In the genomic region with DNA sequence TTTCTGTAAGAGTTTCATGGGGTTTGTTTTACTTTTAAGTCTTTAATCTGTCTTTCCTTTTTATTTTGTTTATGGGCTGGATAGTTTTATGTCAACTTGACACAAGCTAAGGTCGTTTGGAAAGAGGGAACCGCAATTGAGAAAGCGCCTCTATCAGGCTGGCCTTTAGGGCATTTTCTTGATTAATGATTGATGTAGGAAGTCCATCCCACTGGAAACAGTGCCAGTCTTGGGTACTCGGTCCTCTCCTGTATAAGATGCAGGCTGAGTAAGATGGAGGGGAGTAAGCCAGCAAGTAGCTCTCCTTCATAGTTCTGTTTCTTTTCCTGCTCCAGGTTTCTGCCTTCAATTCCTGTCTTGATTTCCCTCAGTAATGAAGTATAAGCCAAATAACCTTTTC, we compare ENCODE assay signal across 19 mouse cellular contexts.
DNase-seq lines count a peak whose midpoint lies in the region; ATAC-seq and TF ChIP-seq lines count a peak whose summit lies in the region.
"Had no signal": no experiment of that assay in that cellular context is flagged by ENCODE, and none has a peak within 500 bp of the region (broad histone marks: within the 10 kb centered on the region; RNA-seq: fewer than 3 reads in every experiment).

No protein-coding gene starts in this region.

- H3K27ac ChIP-seq in kidney, adult 2 months (ENCODE audit: insufficient read depth, low read depth, low read length), result no peak overlapping the region
- H3K27ac ChIP-seq in kidney, embryonic 14.5 days (ENCODE audit: low read depth, low read length), result no peak overlapping the region
- 0 out of 2 replicates have a peak overlapping the region, but pooled peaks have one; percentile 26 for H3K27ac ChIP-seq in limb, embryonic 10.5 days
- H3K27ac ChIP-seq: embryonic facial prominence, embryonic 10.5 days; forebrain, embryonic 13.5 days; gastrocnemius, adult 2 months; heart, embryonic 13.5 days; hindbrain, embryonic 12.5 days had no signal

- ATAC-seq in kidney, embryonic 14.5 days (ENCODE audit: low FRiP score, low TSS enrichment), result no peak
- ATAC-seq: forebrain, embryonic 13.5 days; forebrain, postnatal 0 days; hindbrain, embryonic 16.5 days had no signal

- peak; percentile 12 to 31 for DNase-seq in adrenal gland, postnatal 36 days
- DNase-seq in adrenal gland, postnatal 4 days (ENCODE audit: low spot score in 2 of 2), result no peak
- DNase-seq in kidney, adult 2 months, result peak; percentile 67
- DNase-seq in ovary, adult 18-20 months (ENCODE audit: low spot score), result peak; percentile 43
- no peak for DNase-seq in ovary, postnatal 36 days (ENCODE audit: low spot score)
- DNase-seq in limb, embryonic 10.5 days (ENCODE audit: low spot score), result no peak
- no peak for DNase-seq in lung, adult 18-20 months
- DNase-seq: cerebellum, adult 2 months; cerebellum, postnatal 10 days; forebrain, postnatal 0 days; gastrocnemius, adult 2 months; gastrocnemius, postnatal 25 days; heart, postnatal 36 days had no signal

- TF ChIP-seq CTCF in kidney, adult 2 months (conservative IDR thresholded peaks at IDR 0.05; ENCODE audit: insufficient read depth, insufficient read length, low read depth, low read length), result no peak

- H3K9ac ChIP-seq in kidney, embryonic 14.5 days (ENCODE audit: low read depth, low read length), result no peak overlapping the region
- H3K9ac ChIP-seq: forebrain, embryonic 13.5 days; forebrain, postnatal 0 days; heart, embryonic 13.5 days; hindbrain, embryonic 12.5 days had no signal

- no peak overlapping the region for H3K4me2 ChIP-seq in kidney, embryonic 14.5 days (replicated peaks; ENCODE audit: low read depth, low read length)
- H3K4me2 ChIP-seq: forebrain, embryonic 13.5 days; heart, embryonic 13.5 days; hindbrain, embryonic 12.5 days had no signal

- no peaks in the 10 kb centered on the region for H3K27me3 ChIP-seq in kidney, adult 2 months (replicated peaks; ENCODE audit: control insufficient read depth, insufficient read depth, low read length)
- no peaks in the 10 kb centered on the region for H3K27me3 ChIP-seq in kidney, embryonic 14.5 days (ENCODE audit: control insufficient read depth, insufficient read depth, low read length)
- H3K27me3 ChIP-seq in limb, embryonic 10.5 days (ENCODE audit: low read depth, poor library complexity, severe bottlenecking), result no peaks in the 10 kb centered on the region
- H3K27me3 ChIP-seq: forebrain, embryonic 13.5 days; heart, embryonic 13.5 days; hindbrain, embryonic 12.5 days had no signal

- no peak overlapping the region for H3K4me3 ChIP-seq in kidney, adult 2 months (ENCODE audit: insufficient read depth, low read depth, low read length)
- H3K4me3 ChIP-seq in kidney, embryonic 14.5 days (ENCODE audit: low read length), result no peak overlapping the region
- H3K4me3 ChIP-seq in limb, embryonic 10.5 days, result no peak overlapping the region
- H3K4me3 ChIP-seq: embryonic facial prominence, embryonic 10.5 days; forebrain, embryonic 13.5 days; gastrocnemius, adult 2 months; heart, embryonic 13.5 days; hindbrain, embryonic 12.5 days had no signal

- no peaks in the 10 kb centered on the region for H3K36me3 ChIP-seq in kidney, adult 2 months (ENCODE audit: control insufficient read depth, insufficient read depth, low read length)
- no peaks in the 10 kb centered on the region for H3K36me3 ChIP-seq in kidney, embryonic 14.5 days (ENCODE audit: control insufficient read depth, insufficient read depth, low read length)
- no peaks in the 10 kb centered on the region for H3K36me3 ChIP-seq in limb, embryonic 10.5 days
- H3K36me3 ChIP-seq: embryonic facial prominence, embryonic 10.5 days; heart, embryonic 13.5 days; hindbrain, embryonic 12.5 days had no signal

- 28% methylated on average over 4 of the region's 4 CpGs for WGBS in kidney, adult 2 months
- WGBS in kidney, embryonic 14.5 days, result 20% methylated on average over 4 of the region's 4 CpGs
- 65% methylated on average over 4 of the region's 4 CpGs for WGBS in limb, embryonic 10.5 days

- no peaks in the 10 kb centered on the region for H3K9me3 ChIP-seq in kidney, embryonic 14.5 days (ENCODE audit: control insufficient read depth, low read length)
- H3K9me3 ChIP-seq in limb, embryonic 10.5 days (replicated peaks), result no peaks in the 10 kb centered on the region
- H3K9me3 ChIP-seq: embryonic facial prominence, embryonic 10.5 days; forebrain, embryonic 13.5 days; heart, embryonic 13.5 days; hindbrain, embryonic 12.5 days had no signal

- no peaks in the 10 kb centered on the region for H3K4me1 ChIP-seq in kidney, adult 2 months (ENCODE audit: control insufficient read depth, insufficient read depth, low read length)
- H3K4me1 ChIP-seq in kidney, embryonic 14.5 days (ENCODE audit: control insufficient read depth, insufficient read depth, low read length), result peaks cover 32% of the 10 kb centered on the region
- H3K4me1 ChIP-seq in limb, embryonic 10.5 days, result peaks cover 38% of the 10 kb centered on the region
- H3K4me1 ChIP-seq: forebrain, embryonic 13.5 days had no signal

- no peak for TF ChIP-seq POLR2A in kidney, adult 2 months (IDR thresholded peaks at IDR 0.05; ENCODE audit: low read depth, low read length)

Comparison
In these comparisons a context has a peak if more than half of its experiments do, and no peak if none do; other contexts are left out.
1. DNase-seq: peak in adrenal gland, postnatal 36 days (2 of 2), kidney, adult 2 months (single experiment) and ovary, adult 18-20 months (single experiment); none in adrenal gland, postnatal 4 days (0 of 2), ovary, postnatal 36 days (single experiment), limb, embryonic 10.5 days (single experiment) and lung, adult 18-20 months (0 of 2).